Mouse (Mus musculus) liver, embryonic 13.5 days (tissue): ENCODE measurements around the gene Fam47e. TPM values are rescaled to one million over a fixed set of nuclear protein-coding genes. Genes with fewer than 3 reads are reported as not detected.
"Not testable (repeated sequence)": the region's sequence is repeated elsewhere in the genome, so short reads cannot be mapped to it uniquely, and the experiment has no call there.

Experiments used
- ATAC-seq: fragments of 200-750 bp; cut with Nextera tagmentation; 2 replicates; pipeline ENCODE4 v1.8.0; 2017; ENCODE audit warnings: low read depth, mild to moderate bottlenecking, moderate number of reproducible peaks, moderate library complexity
- DNase-seq: peaks from one replicate; pipeline ENCODE4 v3.0.0; 2022
- H3K27ac ChIP-seq: fragments of 300-500 bp; sonication (generic); 2 replicates; pipeline ENCODE4 v1.5.1; 2015; ENCODE audit warnings: moderate library complexity, mild to moderate bottlenecking, inconsistent platforms
- H3K27me3 ChIP-seq: fragments of 300-500 bp; sonication (generic); 2 replicates; pipeline ENCODE4 v1.6.1; 2015; ENCODE audit warnings: mild to moderate bottlenecking, inconsistent platforms
- H3K36me3 ChIP-seq: fragments of 300-500 bp; sonication (generic); 2 replicates; pipeline ENCODE4 v1.6.1; 2015; ENCODE audit warnings: mild to moderate bottlenecking, inconsistent platforms
- H3K4me1 ChIP-seq: fragments of 300-500 bp; sonication (generic); replicated peaks from 2 replicates; pipeline ENCODE4 v1.6.1; 2015; ENCODE audit warnings: inconsistent platforms
- H3K4me2 ChIP-seq: fragments of 300-500 bp; sonication (generic); 2 replicates; pipeline ENCODE4 v1.6.1; 2015; ENCODE audit warnings: inconsistent platforms, mild to moderate bottlenecking, moderate library complexity
- H3K4me3 ChIP-seq: fragments of 300-500 bp; sonication (generic); replicated peaks from 2 replicates; pipeline ENCODE4 v1.5.1; 2015; ENCODE audit warnings: mild to moderate bottlenecking, inconsistent platforms
- H3K9ac ChIP-seq: fragments of 300-500 bp; sonication (generic); 2 replicates; pipeline ENCODE4 v1.6.1; 2015; ENCODE audit warnings: mild to moderate bottlenecking, inconsistent platforms
- H3K9me3 ChIP-seq: fragments of 300-500 bp; sonication (generic); replicated peaks from 2 replicates; pipeline ENCODE4 v1.6.1; 2016; ENCODE audit warnings: inconsistent platforms
- WGBS: fragments of 180-500 bp; shearing (Covaris S2); methylation state at CpG from one replicate; pipeline ENCODE4 v1.1.7; 2015; ENCODE audit not compliant: insufficient replicate concordance; 5-methylcytosine and 5-hydroxymethylcytosine counted together
- polyA plus RNA-seq: library from polyadenylated mRNA; unstranded; fragments of >200 nt; fragmentation: Nextera tagmentation; extraction: Ambion mirVana; gene quantifications from 2 replicates; pipeline ENCODE4 v1.2.1, GENCODE M21; 2015

Gene Fam47e
- polyA plus RNA-seq, result 1.3 and 1.6 TPM in 2 replicates

GRCm38 (mm10) chr5:92554891-92555511, at the start of gene Fam47e:
Gene Fam47e (plus strand): TSS chr5:92555069.
- 73% methylated on average over 16 of the region's 16 CpGs for WGBS
- no peaks in the 10 kb centered on the region for H3K36me3 ChIP-seq

DNA sequence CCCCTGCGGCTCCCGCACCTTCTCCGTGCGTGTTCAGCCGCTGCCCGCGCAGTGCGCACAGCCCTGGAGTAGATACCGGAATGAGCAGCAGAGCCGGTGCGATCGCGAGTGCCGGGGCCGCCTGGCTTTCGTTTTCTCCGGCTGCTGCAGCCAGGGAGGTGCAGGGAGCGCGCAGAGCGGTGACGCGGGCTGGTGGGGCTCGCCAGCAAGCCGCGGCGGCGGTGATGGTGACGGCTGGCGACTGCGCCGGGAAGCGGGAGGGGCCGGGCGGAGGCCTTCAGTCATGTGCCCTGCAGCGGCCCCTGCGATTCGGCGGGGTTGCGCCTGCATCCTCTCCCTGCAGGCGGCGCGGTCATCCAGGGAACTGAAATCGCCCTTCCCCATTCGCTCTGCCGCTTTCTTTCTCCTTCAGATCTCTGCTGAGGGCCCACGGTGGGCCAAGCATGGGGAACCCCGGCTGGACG, 49.4 kb upstream of the Fam47e start:
- WGBS, result under 1% methylated on average over 48 of the region's 48 CpGs
- Histone ChIP-seq H3K4me1 (peaks cover 34% of the 10 kb centered on the region), H3K9me3 (no peaks in the 10 kb centered on the region), H3K27me3 (no peaks in the 10 kb centered on the region), H3K9ac (peak overlapping the region; percentile 81), H3K4me2 (peak overlapping the region; percentile 82), H3K36me3 (no peaks in the 10 kb centered on the region), H3K27ac (peak overlapping the region; percentile 85), H3K4me3 (peak overlapping the region; percentile 81)
- peak; percentile 87 for DNase-seq
- ATAC-seq, result peak; percentile 93

More at GRCm38 (mm10) chr5:92554891-92555511, at the start of gene Fam47e:
- DNase-seq (no peak), ATAC-seq (no peak; the same call in 1 of the 2 replicates)
- H3K4me3 ChIP-seq, result no peak within 1 kb of the TSS
- no peak within 1 kb of the TSS for H3K9ac ChIP-seq
- no peaks in the 10 kb centered on the region for H3K4me1 ChIP-seq
- H3K27me3 ChIP-seq, result no peaks in the 10 kb centered on the region
- peaks cover 3% of the 10 kb centered on the region; the same call in 1 of the 2 replicates for H3K9me3 ChIP-seq
- no peak within 1 kb of the TSS for H3K27ac ChIP-seq
- no peak within 1 kb of the TSS for H3K4me2 ChIP-seq

- Histone ChIP-seq H3K9me3 (no peaks in the 10 kb centered on the region), H3K4me2 (peak overlapping the region; percentile 82), H3K36me3 (no peaks in the 10 kb centered on the region), H3K9ac (no peak overlapping the region), H3K4me1 (peaks cover 34% of the 10 kb centered on the region), H3K27ac (no peak overlapping the region), H3K27me3 (no peaks in the 10 kb centered on the region), H3K4me3 (peak overlapping the region; percentile 81; the same call in 1 of the 2 replicates)
- WGBS, result 9% methylated on average over 4 of the region's 4 CpGs
- peak; percentile 32 for DNase-seq
- ATAC-seq, result no peak
These were observed 48.6 kb upstream of the Fam47e start for GRCm38 (mm10) chr5:92506301-92506729.

GRCm38 (mm10) chr5:92506733-92507132, 48.1 kb upstream of the Fam47e start, which contains the start of gene Scarb2:
Gene Scarb2 (minus strand): TSS chr5:92506833.
- H3K27ac ChIP-seq, result peak within 1 kb of the TSS; percentile 53
- no peak for DNase-seq
- no peaks in the 10 kb centered on the region for H3K9me3 ChIP-seq
- peak within 1 kb of the TSS; percentile 81 for H3K4me3 ChIP-seq
- no peaks in the 10 kb centered on the region for H3K36me3 ChIP-seq
- peak within 1 kb of the TSS; percentile 82 for H3K4me2 ChIP-seq
- H3K9ac ChIP-seq, result peak within 1 kb of the TSS; percentile 81
- ATAC-seq, result no peak
- H3K4me1 ChIP-seq, result peaks cover 34% of the 10 kb centered on the region
- H3K27me3 ChIP-seq, result no peaks in the 10 kb centered on the region

- ATAC-seq (no peak), DNase-seq (no peak)
- Histone ChIP-seq H3K4me2 (no peak overlapping the region), H3K27me3 (no peaks in the 10 kb centered on the region), H3K4me3 (no peak overlapping the region), H3K9me3 (no peaks in the 10 kb centered on the region), H3K36me3 (no peaks in the 10 kb centered on the region), H3K9ac (no peak overlapping the region), H3K4me1 (peaks cover 21% of the 10 kb centered on the region), H3K27ac (no peak overlapping the region)
- WGBS, result 28% methylated on average over 5 of the region's 5 CpGs
These were observed 46.0 kb upstream of the Fam47e start for GRCm38 (mm10) chr5:92508853-92509252.

GRCm38 (mm10) chr5:92511256-92511655, 43.6 kb upstream of the Fam47e start:
- no peak overlapping the region for H3K27ac ChIP-seq
- H3K27me3 ChIP-seq, result no peaks in the 10 kb centered on the region
- ATAC-seq, result no peak
- no peak overlapping the region for H3K9ac ChIP-seq
- H3K4me1 ChIP-seq, result peaks cover 5% of the 10 kb centered on the region
- no peak overlapping the region for H3K4me2 ChIP-seq
- H3K36me3 ChIP-seq, result no peaks in the 10 kb centered on the region
- H3K4me3 ChIP-seq, result no peak overlapping the region
- no peak for DNase-seq
- H3K9me3 ChIP-seq, result no peaks in the 10 kb centered on the region

- Histone ChIP-seq H3K27me3 (no peaks in the 10 kb centered on the region), H3K4me2 (no peak overlapping the region), H3K4me3 (no peak overlapping the region), H3K36me3 (no peaks in the 10 kb centered on the region), H3K9ac (no peak overlapping the region), H3K27ac (no peak overlapping the region), H3K4me1 (0 out of 2 replicates have a peak, but pooled peaks cover 2% of the 10 kb centered on the region), H3K9me3 (no peaks in the 10 kb centered on the region)
- ATAC-seq, result no peak
- no peak for DNase-seq
- WGBS, result 78% methylated on average over 5 of the region's 5 CpGs
These were observed 42.8 kb upstream of the Fam47e start for GRCm38 (mm10) chr5:92512066-92512465.

GRCm38 (mm10) chr5:92521131-92521530, 33.7 kb upstream of the Fam47e start:
- not testable (repeated sequence) for ATAC-seq, H3K4me1 ChIP-seq, H3K4me3 ChIP-seq, H3K36me3 ChIP-seq, H3K27ac ChIP-seq, H3K4me2 ChIP-seq, H3K9me3 ChIP-seq, H3K27me3 ChIP-seq, H3K9ac ChIP-seq, DNase-seq
- 59% methylated on average over 2 of the region's 2 CpGs for WGBS

DNA sequence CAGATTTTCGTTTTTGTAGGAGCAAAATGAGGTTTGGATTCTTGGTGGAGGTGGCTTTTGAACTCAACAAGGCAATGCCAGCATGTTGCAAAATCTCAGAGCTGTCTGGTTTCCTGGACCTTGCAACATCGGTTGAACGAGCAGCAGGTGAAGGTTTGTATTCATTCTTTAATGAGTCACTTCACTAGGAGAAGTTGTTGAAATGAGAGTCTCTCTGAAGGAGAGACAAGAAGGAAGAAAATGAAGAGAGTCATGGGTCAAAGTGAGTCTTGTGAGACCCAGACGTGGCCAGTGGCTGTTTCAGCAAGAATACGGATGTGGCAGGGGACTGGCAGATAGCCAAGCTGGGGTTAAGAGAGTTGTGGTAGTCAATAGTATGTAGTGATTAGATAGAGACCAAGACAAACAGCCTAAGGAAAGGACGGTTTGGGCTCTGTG, 30.0 kb upstream of the Fam47e start:
- Histone ChIP-seq H3K36me3 (no peaks in the 10 kb centered on the region), H3K27me3 (no peaks in the 10 kb centered on the region), H3K9me3 (no peaks in the 10 kb centered on the region), H3K9ac (no peak overlapping the region), H3K4me3 (no peak overlapping the region), H3K4me1 (no peaks in the 10 kb centered on the region; the same call in 1 of the 2 replicates), H3K27ac (no peak overlapping the region), H3K4me2 (no peak overlapping the region)
- ATAC-seq, result no peak
- 32% methylated on average over 6 of the region's 6 CpGs for WGBS
- DNase-seq, result no peak

GRCm38 (mm10) chr5:92539698-92540097, 15.2 kb upstream of the Fam47e start:
- no peak overlapping the region for H3K4me2 ChIP-seq
- H3K36me3 ChIP-seq, result no peaks in the 10 kb centered on the region
- no peak for DNase-seq
- no peak overlapping the region for H3K4me3 ChIP-seq
- no peaks in the 10 kb centered on the region for H3K27me3 ChIP-seq
- no peak overlapping the region for H3K27ac ChIP-seq
- no peak for ATAC-seq
- no peaks in the 10 kb centered on the region for H3K4me1 ChIP-seq
- no peaks in the 10 kb centered on the region for H3K9me3 ChIP-seq
- 52% methylated on average over 4 of the region's 4 CpGs for WGBS
- no peak overlapping the region for H3K9ac ChIP-seq

DNA sequence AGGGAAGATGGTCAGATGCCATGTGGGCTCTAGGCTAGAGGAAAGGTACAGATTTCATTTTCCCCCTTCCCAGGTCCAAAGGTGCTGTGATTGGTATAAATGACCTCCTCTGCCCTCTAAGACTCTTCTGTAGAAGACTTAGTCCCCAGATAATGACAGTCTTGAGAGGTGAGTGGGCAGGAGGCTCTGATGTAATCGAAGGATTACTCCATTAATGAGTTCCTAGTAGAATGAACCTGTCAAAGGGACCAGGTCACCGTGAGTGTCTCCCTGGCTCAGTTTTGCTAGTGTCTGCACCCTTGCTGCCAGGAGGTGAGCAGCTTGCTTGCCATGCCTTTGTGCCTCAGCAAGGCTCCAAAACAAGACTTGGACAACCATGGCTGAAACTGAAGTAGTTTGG, 2.3 kb upstream of the Fam47e start:
- ATAC-seq, result no peak
- Histone ChIP-seq H3K9ac (no peak overlapping the region), H3K27me3 (no peaks in the 10 kb centered on the region), H3K36me3 (no peaks in the 10 kb centered on the region), H3K4me2 (no peak overlapping the region), H3K9me3 (peaks cover 3% of the 10 kb centered on the region; the same call in 1 of the 2 replicates), H3K4me1 (no peaks in the 10 kb centered on the region), H3K4me3 (no peak overlapping the region), H3K27ac (no peak overlapping the region)
- no peak for DNase-seq
- WGBS, result 68% methylated on average over 2 of the region's 2 CpGs

DNA sequence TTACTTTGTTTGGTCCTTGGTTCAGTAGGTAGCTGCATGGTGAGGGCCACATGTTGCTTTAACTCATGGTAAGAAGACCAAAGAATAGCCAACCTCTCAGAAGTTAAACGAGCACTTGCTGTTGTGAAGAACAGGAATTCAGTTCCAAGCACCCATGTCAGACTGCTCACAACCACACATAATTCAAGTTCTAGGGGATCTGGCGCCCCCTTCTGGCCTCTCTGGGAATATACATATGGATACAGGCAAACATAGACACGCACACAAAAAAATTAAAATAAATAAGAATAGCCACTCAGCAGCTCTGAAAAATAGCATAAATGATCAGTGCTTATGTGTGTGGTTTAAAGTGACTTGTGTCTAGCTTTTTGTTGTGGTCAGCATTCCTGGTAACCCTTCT, 930 bp upstream of the Fam47e start:
- WGBS, result 44% methylated on average over 3 of the region's 3 CpGs
- H3K4me2 ChIP-seq, result no peak overlapping the region
- H3K4me1 ChIP-seq, result no peaks in the 10 kb centered on the region
- peaks cover 3% of the 10 kb centered on the region; the same call in 1 of the 2 replicates for H3K9me3 ChIP-seq
- DNase-seq (no peak), ATAC-seq (no peak)
- no peak overlapping the region for H3K27ac ChIP-seq
- H3K36me3 ChIP-seq, result no peaks in the 10 kb centered on the region
- no peak overlapping the region for H3K4me3 ChIP-seq
- no peak overlapping the region for H3K9ac ChIP-seq
- H3K27me3 ChIP-seq, result no peaks in the 10 kb centered on the region
